Mouse (Mus musculus) layer of hippocampus, adult 18-20 months (tissue): ENCODE measurements around the gene Gm7247. TPM values are rescaled to one million over a fixed set of nuclear protein-coding genes. Genes with fewer than 3 reads are reported as not detected.
"Not testable (repeated sequence)": the region's sequence is repeated elsewhere in the genome, so short reads cannot be mapped to it uniquely, and the experiment has no call there.

Experiments used
- DNase-seq, 2 experiments: peaks; one replicate each; pipeline ENCODE4 v3.0.0; 2022; ENCODE audit warnings: low spot score in 2 of 2
- long read RNA-seq: library from polyadenylated mRNA; stranded (forward); transcript quantifications from one replicate; pipeline ENCODE4 v2.0.0, GENCODE M21; 2021
- total RNA-seq, 2 experiments: library from RNA; stranded (reverse); gene quantifications; 2 replicates each; pipeline ENCODE4 v1.2.3; 2021

The Gm7247 gene
- not detected for total RNA-seq
- long read RNA-seq, result 0 reads

GRCm38 (mm10) chr14:51361456-51361855, at the start of gene Gm7247:
Gm7247 (plus strand) TSS chr14:51361756.
- no peak for DNase-seq

GRCm38 (mm10) chr14:51324001-51324400, 37.6 kb upstream of the Gm7247 start:
- peak in 1 of 2 experiments; percentile 9 for DNase-seq

GRCm38 (mm10) chr14:51346027-51346426, 15.5 kb upstream of the Gm7247 start:
- DNase-seq, result peak in 1 of 2 experiments; percentile 9

- DNase-seq, result peak; percentile 37 to 65
Measured at GRCm38 (mm10) chr14:51358111-51358982, 3.2 kb upstream of the Gm7247 start.

GRCm38 (mm10) chr14:51382805-51383204, 21.2 kb downstream of the Gm7247 start:
- no peak for DNase-seq

- DNase-seq, result no peak
Measured at GRCm38 (mm10) chr14:51384351-51384750, 22.8 kb downstream of the Gm7247 start.

GRCm38 (mm10) chr14:51385741-51386140, 24.2 kb downstream of the Gm7247 start:
- DNase-seq, result no peak

GRCm38 (mm10) chr14:51387768-51388167, 26.2 kb downstream of the Gm7247 start:
- no peak for DNase-seq

GRCm38 (mm10) chr14:51388222-51388621, 26.7 kb downstream of the Gm7247 start:
- no peak for DNase-seq

- DNase-seq, result no peak
Measured at GRCm38 (mm10) chr14:51410520-51410919, 49.0 kb downstream of the Gm7247 start, which contains the start of gene Vmn2r88. Vmn2r88 (plus strand) TSS chr14:51410820.

- no peak for DNase-seq
Measured at GRCm38 (mm10) chr14:51423885-51424284, 62.3 kb downstream of the Gm7247 start.

- not testable (repeated sequence) for DNase-seq
Measured at GRCm38 (mm10) chr14:51430138-51430537, 68.6 kb downstream of the Gm7247 start.

GRCm38 (mm10) chr14:51434546-51434945, 73.0 kb downstream of the Gm7247 start:
- no peak for DNase-seq

- no peak for DNase-seq
Measured at GRCm38 (mm10) chr14:51435020-51435419, 73.5 kb downstream of the Gm7247 start.

- no peak for DNase-seq
Measured at GRCm38 (mm10) chr14:51438955-51439354, 77.4 kb downstream of the Gm7247 start.

GRCm38 (mm10) chr14:51451557-51451956, 90.0 kb downstream of the Gm7247 start, which contains the start of gene Vmn2r89:
Vmn2r89 (plus strand) TSS chr14:51451857.
- DNase-seq, result not testable (repeated sequence)

- not testable (repeated sequence) for DNase-seq
Measured at GRCm38 (mm10) chr14:51480278-51480677, 118.7 kb downstream of the Gm7247 start.

- not testable (repeated sequence) for DNase-seq
Measured at GRCm38 (mm10) chr14:51481332-51482015, 119.9 kb downstream of the Gm7247 start.

- no peak for DNase-seq
Measured at GRCm38 (mm10) chr14:51482051-51482715, 120.6 kb downstream of the Gm7247 start.

GRCm38 (mm10) chr14:51482971-51483381, 121.4 kb downstream of the Gm7247 start:
- DNase-seq, result not testable (repeated sequence)

GRCm38 (mm10) chr14:51483671-51484070, 122.1 kb downstream of the Gm7247 start:
- no peak for DNase-seq
